Mouse (Mus musculus) thymus, adult 2 months (tissue): ENCODE measurements around the gene Gm20388.

Experiments used
- CTCF ChIP-seq: fragments of 200-500 bp; IDR thresholded peaks from 2 replicates; pipeline ENCODE4 v1.5.1; 2012; ENCODE audit warnings: mild to moderate bottlenecking, control low read depth, low read length, moderate library complexity, borderline replicate concordance; ENCODE audit not compliant: control insufficient read depth, poor library complexity, insufficient read depth; ENCODE audit errors: extremely low read depth
- POLR2A ChIP-seq: fragments of 200-500 bp; IDR thresholded peaks from 2 replicates; pipeline ENCODE4 v1.6.1; 2012; ENCODE audit warnings: mild to moderate bottlenecking, low read length, control low read depth, moderate library complexity; ENCODE audit not compliant: control insufficient read depth, poor library complexity, insufficient read depth; ENCODE audit errors: extremely low read depth

DNA sequence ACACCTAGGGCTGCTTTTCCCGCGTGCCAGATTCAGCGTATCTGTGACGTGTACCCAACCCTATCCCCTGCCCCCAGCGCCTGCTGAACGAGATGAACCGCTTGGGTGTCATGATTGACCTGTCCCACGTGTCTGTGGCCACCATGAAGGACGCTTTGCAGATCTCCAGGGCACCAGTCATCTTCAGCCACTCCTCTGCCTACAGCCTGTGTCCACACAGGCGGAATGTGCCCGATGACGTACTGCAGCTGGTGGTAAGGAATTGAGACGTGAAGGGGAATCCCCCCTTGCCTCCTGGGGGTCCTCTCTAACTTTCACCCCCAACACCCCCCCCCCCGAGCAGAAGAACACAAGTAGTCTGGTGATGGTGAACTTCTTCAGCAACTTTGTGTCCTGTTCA, 3289.2 kb downstream of the Gm20388 start:
- TF ChIP-seq CTCF = no peak
- TF ChIP-seq POLR2A = no peak
